Mouse (Mus musculus) c-Kit-positive CD71-positive TER-119-negative erythroid progenitor cells, embryonic 14.5 days (primary cell): ENCODE measurements around the gene Olfr609.
"Not testable (repeated sequence)": the region's sequence is repeated elsewhere in the genome, so short reads cannot be mapped to it uniquely, and the experiment has no call there.

Experiments
- DNase-seq: peaks from one replicate; pipeline ENCODE4 v3.0.0-alpha.2; 2013; ENCODE audit warnings: low read depth

Gene Olfr609

GRCm38 (mm10) chr7:103497962-103498361, at the start of gene Olfr609:
TSS of gene Olfr609 (minus strand) at chr7:103498062.
- no peak for DNase-seq

GRCm38 (mm10) chr7:103542617-103543016, 44.8 kb upstream of the Olfr609 start, which contains the start of gene Olfr612:
TSS of gene Olfr612 (minus strand) at chr7:103542717.
- not testable (repeated sequence) for DNase-seq

DNA sequence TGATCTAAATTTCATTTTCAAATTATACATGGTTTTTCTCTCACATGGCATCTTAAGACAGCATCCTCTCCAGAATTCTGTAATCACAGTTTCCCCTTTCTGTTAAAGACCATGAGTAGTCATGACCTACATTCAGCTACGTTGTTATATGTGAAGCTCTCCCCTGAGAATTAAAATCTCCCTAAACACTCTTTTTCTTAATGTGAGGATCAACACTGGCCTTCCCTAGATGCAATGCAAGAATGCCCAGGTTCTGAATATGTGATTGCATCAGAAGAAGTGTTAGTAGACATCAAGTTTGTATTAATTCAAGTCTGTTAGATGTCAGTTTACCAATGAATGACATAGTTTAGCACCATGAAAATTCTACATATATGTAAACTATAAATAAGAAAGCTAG, 22.9 kb upstream of the Olfr609 start, which contains the start of gene Olfr611:
Gene Olfr611, minus strand, starts transcription at position 101 of the 400 bp plus-strand sequence.
- not testable (repeated sequence) for DNase-seq

DNA sequence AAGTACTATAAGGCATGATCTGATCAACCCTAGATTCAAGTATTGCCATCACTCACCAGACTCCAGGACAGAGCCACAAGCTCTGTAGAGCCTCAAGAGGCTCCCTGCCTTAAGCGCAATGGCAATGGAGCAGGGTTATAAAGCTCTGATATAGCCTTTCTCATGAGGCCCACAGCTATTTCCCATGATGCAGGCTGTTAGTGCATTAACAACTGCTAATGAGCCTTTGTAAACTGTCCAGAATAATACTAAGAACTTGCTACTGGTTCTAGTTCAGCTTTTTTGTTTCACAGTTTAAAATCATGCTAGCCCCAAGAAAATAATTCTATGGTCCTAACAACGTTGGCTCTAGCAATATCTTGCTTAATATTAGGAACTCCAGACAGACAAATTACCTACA, 14.2 kb upstream of the Olfr609 start, which contains the start of gene Olfr610:
Gene Olfr610, minus strand, starts transcription at position 101 of the 400 bp plus-strand sequence.
- DNase-seq, result no peak

DNA sequence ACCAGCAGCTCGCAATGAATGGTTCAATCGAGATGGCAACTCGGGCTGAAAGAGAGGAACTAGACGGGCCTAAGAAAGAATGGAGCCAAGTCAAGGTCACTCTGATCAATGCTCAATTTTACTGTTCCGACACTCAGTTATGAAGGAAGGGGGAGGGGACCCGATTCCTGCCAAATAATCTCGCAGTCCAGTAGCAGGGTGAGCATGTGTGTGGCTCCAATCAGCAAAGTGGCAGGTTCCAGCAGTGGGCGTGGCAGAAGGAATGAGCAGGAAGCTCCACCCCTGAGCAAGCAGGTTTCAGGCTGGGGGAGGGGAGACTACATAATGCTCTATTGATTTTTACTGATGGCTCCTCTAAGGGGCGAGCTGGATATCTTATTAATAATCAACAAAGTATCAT, 20.8 kb downstream of the Olfr609 start:
- not testable (repeated sequence) for DNase-seq

- no peak for DNase-seq
Measured at GRCm38 (mm10) chr7:103469577-103469976, 28.3 kb downstream of the Olfr609 start, which contains the start of gene Olfr608. TSS of gene Olfr608 (plus strand) at chr7:103469877.

- no peak for DNase-seq
Measured at GRCm38 (mm10) chr7:103460590-103460989, 37.3 kb downstream of the Olfr609 start.

GRCm38 (mm10) chr7:103448746-103449145, 49.1 kb downstream of the Olfr609 start, which contains the start of gene Olfr606:
TSS of gene Olfr606 (plus strand) at chr7:103449046.
- no peak for DNase-seq

DNA sequence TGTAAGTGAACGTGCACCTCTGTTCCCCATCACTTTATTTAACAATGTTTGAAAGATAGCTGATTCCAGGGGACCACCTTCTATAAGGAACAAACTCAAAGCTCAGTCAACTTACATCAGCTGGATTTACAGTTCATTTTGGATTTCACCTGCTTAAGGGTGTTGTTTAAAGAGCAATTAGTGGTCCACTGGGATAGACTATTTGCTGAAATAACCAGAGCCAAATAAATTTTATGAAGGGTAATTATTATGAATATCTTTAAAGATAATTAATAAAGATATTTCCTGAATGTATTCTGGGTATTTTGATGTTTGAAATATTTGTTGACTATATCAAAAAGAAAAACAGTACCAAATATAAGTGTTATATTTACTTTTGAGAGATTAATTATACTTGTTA, 52.5 kb downstream of the Olfr609 start, which contains the start of gene Olfr605:
Gene Olfr605, minus strand, starts transcription at position 101 of the 400 bp plus-strand sequence.
- DNase-seq, result no peak
